Mouse (Mus musculus): ENCODE results near the gene Foxd1.

GRCm38 (mm10) chr13:98306852-98307475 lies 47.1 kb upstream of the Foxd1 start:
- TF ChIP-seq POLR2A (IDR thresholded peaks at IDR 0.05; ENCODE audit: borderline replicate concordance, low read depth, low read length) (no peak), CTCF (IDR thresholded peaks at IDR 0.05; ENCODE audit: low read depth, low read length) (no peak)

All from bone marrow macrophage, adult 2 months (primary cell).